Mouse (Mus musculus) naive thymus-derived CD4-positive, alpha-beta T cell, adult 2 months (primary cell): ENCODE data around the gene Gm28557.
"Not testable (repeated sequence)": the region's sequence is repeated elsewhere in the genome, so short reads cannot be mapped to it uniquely, and the experiment has no call there.

ENCODE experiments used
- DNase-seq: peaks from one replicate; pipeline ENCODE4 v3.0.0-alpha.2; 2011; ENCODE audit warnings: low read depth

Gm28557 gene

GRCm38 (mm10) chr13:67108194-67108820 lies at the start of gene Gm28557:
Gene Gm28557, minus strand, starts transcription at chr13:67108604.
- peak; percentile 99 for DNase-seq

GRCm38 (mm10) chr13:67128038-67128721 lies 19.8 kb upstream of the Gm28557 start:
- peak; percentile 88 for DNase-seq

- DNase-seq, result not testable (repeated sequence)
These were observed 19.1 kb upstream of the Gm28557 start for GRCm38 (mm10) chr13:67127507-67127906.

- DNase-seq, result no peak
These were observed 16.1 kb upstream of the Gm28557 start for GRCm38 (mm10) chr13:67124460-67124859.

GRCm38 (mm10) chr13:67121360-67121759 lies 13.0 kb upstream of the Gm28557 start, which contains the start of gene Zfp759:
Gene Zfp759, plus strand, starts transcription at chr13:67121660.
- not testable (repeated sequence) for DNase-seq

- not testable (repeated sequence) for DNase-seq
These were observed 7.8 kb upstream of the Gm28557 start, which contains the start of gene Rslcan18 for GRCm38 (mm10) chr13:67116163-67116562. Gene Rslcan18, minus strand, starts transcription at chr13:67116263.

GRCm38 (mm10) chr13:67113287-67113686 lies 4.9 kb upstream of the Gm28557 start:
- DNase-seq, result no peak

- no peak for DNase-seq
These were observed 3.7 kb upstream of the Gm28557 start for GRCm38 (mm10) chr13:67112096-67112495.

GRCm38 (mm10) chr13:67108821-67109206 lies 410 bp upstream of the Gm28557 start:
- DNase-seq, result no peak

- no peak for DNase-seq
These were observed 723 bp downstream of the Gm28557 start for GRCm38 (mm10) chr13:67107681-67108080.

- DNase-seq, result no peak
These were observed 10.5 kb downstream of the Gm28557 start, which contains the start of gene Zfp708 for GRCm38 (mm10) chr13:67097876-67098275. Gene Zfp708, minus strand, starts transcription at chr13:67097976.

- no peak for DNase-seq
These were observed 18.2 kb downstream of the Gm28557 start for GRCm38 (mm10) chr13:67090154-67090553.

GRCm38 (mm10) chr13:67081946-67082345 lies 26.5 kb downstream of the Gm28557 start:
- DNase-seq, result peak; percentile 30

- DNase-seq, result peak; percentile 74
These were observed 27.2 kb downstream of the Gm28557 start for GRCm38 (mm10) chr13:67081142-67081713.

- no peak for DNase-seq
These were observed 31.2 kb downstream of the Gm28557 start for GRCm38 (mm10) chr13:67077244-67077643.

GRCm38 (mm10) chr13:67072786-67073185 lies 35.6 kb downstream of the Gm28557 start:
- no peak for DNase-seq

GRCm38 (mm10) chr13:67065386-67065785 lies 43.0 kb downstream of the Gm28557 start:
- DNase-seq, result no peak

- DNase-seq, result no peak
These were observed 46.0 kb downstream of the Gm28557 start for GRCm38 (mm10) chr13:67062427-67062826.

- DNase-seq, result peak; percentile 90
These were observed 47.5 kb downstream of the Gm28557 start, which contains the start of gene Zfp712 for GRCm38 (mm10) chr13:67060786-67061358. Gene Zfp712, minus strand, starts transcription at chr13:67061170.

GRCm38 (mm10) chr13:67060161-67060785 lies 48.1 kb downstream of the Gm28557 start:
- peak; percentile 33 for DNase-seq
